Mouse (Mus musculus): Measurements from ENCODE around the gene Fermt1.

DNA sequence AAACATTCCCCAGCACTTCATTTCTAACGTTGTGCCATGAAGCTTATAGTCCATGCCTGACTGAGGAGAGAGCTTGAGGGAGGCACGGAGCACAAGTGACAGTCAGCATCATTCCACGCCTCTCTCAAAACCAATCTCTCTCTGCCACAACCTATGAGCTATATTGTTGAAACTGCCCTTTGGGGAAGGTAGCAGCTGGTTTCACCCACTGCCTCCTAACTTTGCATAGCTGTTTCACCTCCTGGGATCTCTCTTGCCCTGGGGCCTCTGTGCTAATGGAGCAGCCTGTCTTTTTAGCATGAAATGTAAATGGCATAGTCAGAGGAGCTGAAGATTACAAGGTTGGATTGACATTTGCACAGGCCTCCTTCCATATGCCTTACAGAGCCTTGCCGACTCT, 43.6 kb downstream of the Fermt1 start:
- no peak for TF ChIP-seq POLR2A (IDR thresholded peaks at IDR 0.05; ENCODE audit: insufficient read depth, low read depth, low read length)
- TF ChIP-seq CTCF (IDR thresholded peaks at IDR 0.05): no peak
- no peak for TF ChIP-seq EP300 (IDR thresholded peaks at IDR 0.05; ENCODE audit: insufficient read depth, low read depth, low read length)

All from heart, adult 2 months (tissue).